Mouse (Mus musculus) kidney, postnatal 25 days (tissue): ENCODE data around the gene Ppm1j.
"Not testable (repeated sequence)": the region's sequence is repeated elsewhere in the genome, so short reads cannot be mapped to it uniquely, and the experiment has no call there.

ENCODE experiments used
- DNase-seq, 2 experiments: peaks; one replicate each; pipeline ENCODE4 v3.0.0; 2021; ENCODE audit warnings: mixed read lengths in 2 of 2

The Ppm1j gene

GRCm38 (mm10) chr3:104785284-104785683, 4.4 kb downstream of the Ppm1j start:
- DNase-seq: no peak

DNA sequence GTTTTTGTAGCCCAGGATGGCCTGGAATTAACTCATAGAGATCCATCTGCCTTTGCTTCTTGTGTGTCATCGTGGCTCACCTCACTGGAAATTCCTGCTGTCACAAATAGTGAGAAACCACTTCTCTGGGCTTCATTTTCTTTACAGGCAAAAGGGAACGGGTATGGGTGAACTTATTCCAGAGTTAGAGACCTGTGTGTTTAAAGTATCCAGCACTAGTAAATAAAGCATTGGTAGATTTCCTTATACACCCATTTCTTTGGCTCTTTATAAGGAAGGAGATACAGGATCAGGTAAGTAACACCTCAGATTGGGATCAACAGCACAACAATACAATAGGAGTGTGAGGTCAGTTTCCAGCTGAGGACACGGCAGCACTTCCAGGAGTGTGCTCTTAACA, 7.2 kb downstream of the Ppm1j start, which contains the start of gene Rhoc:
TSS of gene Rhoc (plus strand) at position 301 of the 400 bp plus-strand sequence.
- DNase-seq: no peak

DNA sequence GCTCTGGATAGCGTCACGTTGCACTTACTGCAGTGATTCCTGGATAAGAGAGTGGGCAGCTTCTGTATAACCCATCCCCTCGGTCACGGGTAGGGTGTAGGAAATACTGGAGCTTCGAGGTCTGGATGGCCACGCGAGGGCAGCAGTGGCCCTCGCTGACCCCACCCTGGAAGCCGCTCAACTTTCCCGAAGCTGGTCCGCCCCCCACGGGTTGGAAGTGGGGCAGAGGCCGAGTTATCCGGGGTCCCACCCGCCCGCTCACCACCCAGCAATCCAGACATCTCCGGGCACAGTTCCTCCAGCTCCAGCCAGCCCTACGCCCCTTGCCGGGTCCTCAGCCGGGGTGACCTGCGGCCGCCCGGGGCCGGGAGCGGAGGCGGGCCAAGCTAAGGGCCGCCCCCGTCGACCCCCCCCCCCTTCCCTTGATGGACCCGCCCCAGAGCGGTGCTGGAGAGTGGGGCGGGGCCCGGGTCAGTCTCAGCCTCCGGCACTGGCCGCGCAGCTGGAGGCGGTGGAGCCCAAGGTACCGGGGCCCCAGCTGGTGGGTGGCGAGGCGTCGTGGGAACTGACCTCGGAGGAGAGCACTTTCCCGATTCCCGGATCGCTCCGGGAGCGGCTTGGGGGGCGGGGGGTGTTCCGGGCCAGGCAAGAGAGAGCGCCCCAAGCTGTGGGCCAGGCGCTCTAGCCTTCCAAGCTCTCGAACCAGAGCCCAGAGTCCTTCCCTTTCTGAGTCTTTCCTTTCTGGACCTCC, 7.9 kb downstream of the Ppm1j start:
- peak; percentile 87 to 94 for DNase-seq

- DNase-seq: peak in 1 of 2 experiments; percentile 63
These were observed 8.4 kb downstream of the Ppm1j start for GRCm38 (mm10) chr3:104789312-104789605.

DNA sequence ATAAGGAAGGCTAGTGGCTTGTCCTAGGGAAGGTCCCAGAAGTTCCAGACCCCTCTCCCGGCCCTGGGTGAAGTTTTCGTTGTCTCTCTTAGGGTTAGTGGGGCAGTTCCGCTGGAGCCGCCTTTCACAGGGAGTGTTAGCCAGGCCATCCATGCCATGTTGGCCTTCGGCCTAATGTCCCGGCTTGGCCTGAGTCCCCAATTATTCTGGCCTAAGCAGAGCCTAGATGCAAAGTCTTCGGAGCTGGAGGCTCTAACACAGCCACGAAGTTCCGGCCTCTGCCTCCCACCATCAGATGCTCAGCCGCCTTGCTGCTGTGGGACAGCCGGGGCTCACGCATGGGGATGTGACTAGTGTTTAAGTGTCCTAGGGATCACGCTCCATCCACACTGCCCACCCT, 9.0 kb downstream of the Ppm1j start:
- DNase-seq: peak; percentile 68 to 77

- DNase-seq: peak; percentile 52 to 81
These were observed 9.6 kb downstream of the Ppm1j start for GRCm38 (mm10) chr3:104790401-104790937.

DNA sequence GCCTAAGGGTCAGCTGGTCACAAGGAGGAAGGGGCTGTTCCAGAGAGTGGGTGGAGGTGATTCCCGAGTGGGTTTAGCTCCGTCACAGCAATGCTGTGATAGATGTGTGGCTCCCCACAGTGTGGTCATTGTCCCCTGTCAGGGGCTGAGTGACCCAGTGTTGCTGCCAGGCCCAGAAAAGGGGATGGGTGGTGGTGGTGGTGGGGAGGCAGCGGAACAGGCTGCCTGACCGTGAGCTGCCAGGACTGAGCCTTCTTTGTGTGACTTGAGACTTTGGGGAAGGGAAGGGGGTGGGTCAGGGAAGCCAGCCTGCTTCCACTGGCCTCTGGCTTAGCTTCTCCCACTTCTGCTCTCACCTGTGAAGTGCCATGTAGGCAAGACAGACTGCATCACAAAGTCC, 10.2 kb downstream of the Ppm1j start:
- no peak for DNase-seq

GRCm38 (mm10) chr3:104791671-104792070, 10.8 kb downstream of the Ppm1j start:
- DNase-seq: no peak

DNA sequence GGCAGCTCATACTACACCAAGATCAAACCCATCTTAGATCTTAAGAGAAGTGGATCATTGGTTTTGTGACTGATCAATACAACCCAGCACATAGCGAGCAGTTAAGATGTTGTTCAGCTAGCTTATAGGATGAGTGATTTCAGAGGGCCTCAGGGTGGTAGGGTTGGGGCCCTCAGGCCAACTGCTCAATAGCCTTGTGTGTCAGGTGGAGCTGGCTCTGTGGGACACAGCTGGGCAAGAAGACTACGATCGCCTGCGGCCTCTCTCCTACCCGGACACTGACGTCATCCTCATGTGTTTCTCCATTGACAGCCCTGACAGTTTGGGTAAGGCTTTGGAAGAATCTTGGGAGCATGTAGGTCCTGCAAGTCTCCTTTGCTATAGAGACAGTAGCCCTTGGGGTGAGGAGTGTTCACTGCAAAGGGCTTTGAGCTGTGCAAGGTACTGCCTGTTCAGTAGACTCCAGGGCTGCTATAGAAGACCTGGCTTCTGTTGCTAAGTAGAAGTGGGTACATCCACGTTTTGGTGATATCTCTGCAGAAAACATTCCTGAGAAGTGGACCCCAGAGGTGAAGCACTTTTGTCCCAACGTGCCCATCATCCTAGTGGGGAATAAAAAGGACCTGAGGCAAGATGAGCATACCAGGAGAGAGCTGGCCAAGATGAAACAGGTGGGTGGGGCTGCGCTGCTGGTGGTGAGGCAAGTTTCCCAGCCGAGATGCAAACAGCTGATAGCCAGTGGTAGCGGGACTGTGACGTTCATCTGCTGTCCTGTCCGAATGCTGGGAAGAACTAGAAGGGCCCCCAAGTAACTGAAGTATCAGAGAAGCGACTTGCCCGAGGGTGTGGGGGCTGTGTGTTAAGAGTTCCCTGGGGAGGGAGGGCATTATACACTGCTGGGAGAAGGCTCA, 11.8 kb downstream of the Ppm1j start:
- DNase-seq: no peak

DNA sequence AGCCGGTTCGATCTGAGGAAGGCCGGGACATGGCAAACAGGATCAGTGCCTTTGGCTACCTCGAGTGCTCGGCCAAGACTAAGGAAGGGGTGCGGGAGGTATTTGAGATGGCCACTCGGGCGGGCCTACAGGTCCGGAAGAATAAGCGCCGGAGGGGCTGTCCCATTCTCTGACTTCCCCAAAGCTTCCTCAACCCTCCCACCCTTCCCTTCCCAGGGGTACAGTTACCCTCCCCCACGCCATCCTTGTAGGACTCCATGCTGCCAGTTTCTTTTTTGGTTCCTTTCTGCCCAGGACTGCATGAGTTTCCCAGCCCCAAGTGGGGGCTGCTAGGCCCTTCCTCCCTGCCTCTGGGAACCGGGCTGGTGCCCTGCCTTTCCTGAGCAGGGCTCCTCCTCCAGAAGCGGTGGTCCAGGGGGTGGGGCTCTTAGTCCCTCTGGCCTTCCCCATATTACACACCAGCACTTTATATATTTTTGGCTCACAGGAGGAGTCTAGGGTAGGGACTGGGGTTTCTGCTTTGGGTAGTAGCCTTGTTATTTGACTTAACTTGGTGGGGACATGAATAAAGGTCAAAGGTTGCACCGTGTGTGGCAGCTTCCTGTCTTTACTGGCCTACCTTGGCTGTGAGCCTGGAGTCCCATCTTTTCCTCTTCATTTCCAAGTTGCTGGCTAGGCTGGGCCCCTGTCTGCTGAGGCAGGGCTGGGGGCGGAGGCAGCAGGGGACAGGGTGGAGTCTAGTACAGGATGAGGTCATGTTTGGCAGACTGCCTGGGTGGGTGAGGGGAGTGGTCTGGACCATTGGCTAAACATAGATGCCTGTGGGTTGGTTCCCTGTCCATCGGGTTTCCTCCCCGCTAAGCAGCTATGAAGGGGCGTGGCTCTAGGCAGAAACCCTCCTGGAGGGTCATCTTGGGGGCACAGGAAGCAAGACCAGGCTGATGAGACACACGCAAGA, 13.3 kb downstream of the Ppm1j start:
- peak; percentile 96 to 98 for DNase-seq

GRCm38 (mm10) chr3:104794953-104795470, 14.2 kb downstream of the Ppm1j start:
- DNase-seq: no peak

- DNase-seq: no peak
These were observed 14.9 kb downstream of the Ppm1j start for GRCm38 (mm10) chr3:104795661-104796340.

DNA sequence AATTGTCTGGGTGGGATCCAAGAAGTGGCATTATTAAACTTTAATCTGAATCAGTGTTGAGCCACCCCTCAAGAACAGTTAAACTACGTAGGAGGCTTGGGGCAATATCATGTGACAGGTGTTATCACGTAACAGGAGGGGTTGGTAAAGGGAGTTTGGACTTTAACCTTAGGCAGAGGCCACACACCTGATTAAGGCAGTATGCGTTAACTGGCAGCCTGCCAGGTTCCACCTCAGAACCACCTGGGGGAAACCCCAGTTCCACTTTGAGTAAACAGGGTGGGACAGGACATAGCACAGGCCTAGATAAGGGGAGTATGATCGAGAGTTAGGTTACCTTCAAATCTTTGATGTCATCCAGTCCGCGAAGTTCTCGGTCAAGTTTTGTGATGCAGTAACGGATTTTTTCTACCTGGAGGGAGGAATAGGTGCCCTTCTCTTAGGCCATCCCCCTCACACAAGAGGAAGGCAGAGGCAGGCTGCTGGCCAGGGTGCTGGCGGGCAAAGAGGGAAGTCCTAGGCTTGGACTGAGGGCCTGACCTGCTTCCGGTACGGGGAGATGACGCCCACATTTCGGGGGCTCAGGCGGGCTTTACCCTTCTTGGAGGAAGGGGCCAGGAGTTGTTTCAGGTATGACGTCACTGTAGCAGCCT, 15.7 kb downstream of the Ppm1j start:
- DNase-seq: peak; percentile 73 to 89

- DNase-seq: peak in 1 of 2 experiments; percentile 19
These were observed 19.8 kb downstream of the Ppm1j start for GRCm38 (mm10) chr3:104800681-104801080.

DNA sequence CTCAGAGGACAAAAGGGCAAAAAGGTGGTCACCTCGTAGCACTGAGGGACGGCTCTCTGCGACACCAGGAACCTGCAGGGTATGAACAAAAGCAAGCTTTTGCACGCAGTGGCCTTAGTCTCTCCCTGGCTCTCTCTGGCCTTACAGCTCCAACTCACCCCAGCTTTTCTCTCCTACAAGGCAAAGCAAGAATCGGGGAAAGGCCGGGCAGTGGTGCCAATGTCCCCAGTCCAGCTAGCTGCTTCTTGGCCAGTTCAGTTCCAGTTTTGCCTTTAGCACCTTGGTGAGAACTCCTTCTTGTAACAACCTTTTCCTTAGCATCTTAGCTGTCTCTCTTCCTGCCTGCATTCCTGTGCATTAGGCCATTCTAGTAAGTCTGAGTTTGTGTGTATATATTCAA, 20.6 kb downstream of the Ppm1j start:
- peak in 1 of 2 experiments; percentile 19 for DNase-seq

- no peak for DNase-seq
These were observed 23.5 kb downstream of the Ppm1j start for GRCm38 (mm10) chr3:104804312-104804711.

GRCm38 (mm10) chr3:104805539-104805938, 24.7 kb downstream of the Ppm1j start:
- peak in 1 of 2 experiments; percentile 18 for DNase-seq

DNA sequence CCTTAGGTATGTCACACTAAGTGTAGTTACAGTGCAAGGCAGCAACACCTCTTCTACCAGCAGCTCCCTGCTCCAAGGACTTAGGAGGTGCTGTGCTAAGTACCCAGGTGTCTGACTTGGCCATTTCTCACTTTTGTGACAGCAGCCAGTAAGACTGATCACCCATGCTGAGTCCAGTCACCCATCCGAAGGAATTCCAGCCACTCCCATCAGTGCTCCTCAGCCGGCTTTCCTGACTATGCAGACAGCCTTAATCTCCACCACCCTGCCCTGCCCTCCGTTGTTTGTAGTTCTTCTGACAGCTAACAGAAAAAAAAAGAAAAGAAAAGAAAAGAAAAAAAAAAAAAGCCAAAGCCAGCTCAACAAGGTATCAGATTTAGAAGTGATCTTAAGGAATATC, 30.9 kb downstream of the Ppm1j start:
- DNase-seq: no peak

GRCm38 (mm10) chr3:104812254-104812653, 31.4 kb downstream of the Ppm1j start:
- DNase-seq: no peak

DNA sequence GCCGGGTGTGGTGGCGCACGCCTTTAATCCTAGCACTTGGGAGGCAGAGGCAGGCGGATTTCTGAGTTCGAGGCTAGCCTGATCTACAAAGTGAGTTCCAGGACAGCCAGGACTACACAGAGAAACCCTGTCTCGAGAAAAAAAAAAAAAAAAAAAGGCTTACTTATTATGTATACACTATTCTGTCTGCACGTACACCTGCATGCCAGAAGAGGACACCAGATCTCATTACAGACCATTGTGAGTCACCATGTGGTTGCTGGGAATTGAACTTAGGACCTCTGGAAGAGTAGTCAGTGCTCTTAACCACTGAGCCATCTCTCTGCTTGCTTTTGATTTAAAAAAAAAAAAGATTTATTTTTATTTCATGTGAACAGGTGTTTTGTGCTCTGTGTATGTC, 32.4 kb downstream of the Ppm1j start:
- DNase-seq: not testable (repeated sequence)

- DNase-seq: no peak
These were observed 33.9 kb downstream of the Ppm1j start for GRCm38 (mm10) chr3:104814746-104815145.
